Mouse (Mus musculus): ENCODE measurements around the gene Pdlim3.

GRCm38 (mm10) chr8:45906251-45906619 lies 21.0 kb downstream of the Pdlim3 start:
- no peak for TF ChIP-seq CTCF (IDR thresholded peaks at IDR 0.05; ENCODE audit: borderline replicate concordance, control insufficient read depth, extremely low read depth, insufficient read depth, low read length, poor library complexity)
- TF ChIP-seq POLR2A (IDR thresholded peaks at IDR 0.05; ENCODE audit: control insufficient read depth, extremely low read depth, insufficient read depth, low read length, poor library complexity) = no peak

All from thymus, adult 2 months (tissue).